Mouse (Mus musculus) embryo, embryonic 10.5 days (tissue): ENCODE measurements at regions not wholly inside any gene's neighbourhood (a gene's known extent, or its start where the extent isn't known, plus 50 kb on each side); places are given as distances from the start of the nearest gene placed in this dataset.

Experiments
- DNase-seq: peaks from one replicate; pipeline ENCODE4 v3.0.0-alpha.2; 2015; ENCODE audit warnings: low spot score

DNA sequence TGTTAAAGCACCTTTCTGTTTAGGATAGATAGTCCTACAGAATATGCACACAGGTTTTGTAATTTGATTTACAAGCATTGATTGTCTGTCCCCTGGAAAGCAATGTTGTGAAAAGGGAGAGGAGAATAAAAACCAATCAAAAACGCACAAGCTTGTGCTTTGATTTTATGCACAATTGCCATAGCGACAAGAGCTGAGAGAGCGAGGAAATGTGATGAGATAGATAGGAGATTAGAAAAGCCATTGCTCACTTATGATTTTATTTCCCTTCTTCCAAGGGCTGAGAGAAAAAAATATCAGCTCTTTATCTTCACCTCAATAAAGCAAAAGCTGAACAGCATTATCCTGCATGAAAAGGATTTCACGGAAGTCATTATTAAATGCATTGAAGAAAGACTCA is 133.0 kb upstream of the Nrxn1 start:
- DNase-seq, result no peak

GRCm38 (mm10) chr17:91216429-91216828 is 123.6 kb upstream of the Nrxn1 start:
- DNase-seq, result peak; percentile 20

DNA sequence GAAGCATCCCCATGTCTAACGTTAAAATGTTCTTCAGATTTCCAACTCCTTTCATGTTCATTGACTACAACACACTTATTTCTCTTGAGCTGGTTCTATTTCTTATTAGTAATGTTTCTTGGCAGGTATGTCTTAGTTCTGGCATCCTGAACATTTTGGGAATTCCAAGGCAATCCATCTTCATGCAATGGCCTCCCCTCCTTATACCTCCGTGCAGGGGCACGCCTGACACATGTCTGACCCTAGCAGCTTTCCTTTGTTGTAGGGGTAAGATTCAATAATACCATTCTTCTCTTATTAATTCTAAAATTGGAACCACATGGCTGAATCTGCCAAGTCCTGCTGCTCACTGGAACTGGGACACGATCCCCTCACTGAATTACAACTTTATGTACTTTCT is 89.7 kb upstream of the Nrxn1 start:
- DNase-seq, result no peak

DNA sequence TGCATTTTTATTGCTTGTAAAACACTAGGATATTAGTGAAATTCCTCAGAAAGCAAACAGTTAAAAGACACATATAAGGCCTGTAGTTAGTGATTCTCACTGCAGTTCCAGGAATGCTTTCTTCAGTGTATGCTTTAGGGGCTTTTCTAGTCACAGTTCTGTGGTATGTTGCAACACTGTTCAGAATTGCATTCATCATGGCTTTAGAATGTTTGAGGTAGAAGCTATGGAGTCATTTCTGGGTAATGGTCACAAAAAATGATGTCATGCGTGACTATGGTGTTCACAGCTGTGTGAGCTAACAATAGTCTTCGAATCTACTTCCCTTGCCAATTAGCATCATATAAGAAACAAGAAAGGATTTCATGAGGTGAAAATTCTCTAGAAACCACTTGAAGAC is 69.0 kb upstream of the Nrxn1 start:
- no peak for DNase-seq
